Mouse (Mus musculus) midbrain, embryonic 14.5 days (tissue): ENCODE measurements around the gene Casc3. TPM values are rescaled to one million over a fixed set of nuclear protein-coding genes. Genes with fewer than 3 reads are reported as not detected.
A peak's percentile ranks its signal among the peaks of the same experiment; 100 is the strongest.

Experiments
- ATAC-seq: fragments of 200-750 bp; cut with Nextera tagmentation; 2 replicates; pipeline ENCODE4 v1.8.0; 2017; ENCODE audit warnings: moderate number of reproducible peaks, moderate library complexity; ENCODE audit not compliant: low FRiP score, low TSS enrichment
- DNase-seq: peaks from one replicate; pipeline ENCODE4 v3.0.0-alpha.2; 2015
- H3K27ac ChIP-seq: fragments of 300-500 bp; sonication (generic); replicated peaks from 2 replicates; pipeline ENCODE4 v1.5.1; 2014; ENCODE audit warnings: mild to moderate bottlenecking, low read depth, low read length, moderate library complexity
- H3K27me3 ChIP-seq: fragments of 300-500 bp; sonication (generic); 2 replicates; pipeline ENCODE4 v1.6.1; 2014; ENCODE audit warnings: low read length, control low read depth, mixed read lengths; ENCODE audit not compliant: control insufficient read depth, insufficient read depth
- H3K36me3 ChIP-seq: fragments of 300-500 bp; sonication (generic); 2 replicates; pipeline ENCODE4 v1.6.1; 2014; ENCODE audit warnings: low read length, control low read depth; ENCODE audit not compliant: control insufficient read depth, insufficient read depth
- H3K4me1 ChIP-seq: fragments of 300-500 bp; sonication (generic); 2 replicates; pipeline ENCODE4 v1.6.1; 2014; ENCODE audit warnings: mild to moderate bottlenecking, antibody characterized with exemption, low read length, control low read depth; ENCODE audit not compliant: control insufficient read depth, insufficient read depth
- H3K4me2 ChIP-seq: fragments of 300-500 bp; sonication (generic); 2 replicates; pipeline ENCODE4 v1.6.1; 2014; ENCODE audit warnings: mild to moderate bottlenecking, low read length, moderate library complexity
- H3K4me3 ChIP-seq: fragments of 300-500 bp; sonication (generic); replicated peaks from 2 replicates; pipeline ENCODE4 v1.5.1; 2014; ENCODE audit warnings: low read depth, low read length
- H3K9ac ChIP-seq: fragments of 300-500 bp; sonication (generic); replicated peaks from 2 replicates; pipeline ENCODE4 v1.6.1; 2014; ENCODE audit warnings: mild to moderate bottlenecking, low read length, moderate library complexity
- H3K9me3 ChIP-seq: fragments of 300-500 bp; sonication (generic); 2 replicates; pipeline ENCODE4 v1.6.1; 2016; ENCODE audit warnings: low read length, control low read depth, mixed read lengths; ENCODE audit not compliant: control insufficient read depth
- WGBS: fragments of 180-500 bp; shearing (Covaris S2); extraction: QIAGEN DNeasy Blood & Tissue Kit; methylation state at CpG from one replicate; pipeline ENCODE4 v1.1.7; 2014; 5-methylcytosine and 5-hydroxymethylcytosine counted together
- polyA plus RNA-seq: library from polyadenylated mRNA; unstranded; fragments of >200 nt; fragmentation: Nextera tagmentation; extraction: Ambion mirVana; gene quantifications from 2 replicates; pipeline ENCODE4 v1.2.1, GENCODE M21; 2014

The Casc3 gene
- polyA plus RNA-seq, 1 experiment from 2014 or later: 57.3 TPM

- ATAC-seq: no peak
These were observed 34.4 kb upstream of the Casc3 start for GRCm38 (mm10) chr11:98770096-98770975.

GRCm38 (mm10) chr11:98771131-98771530 lies 33.6 kb upstream of the Casc3 start:
- Histone ChIP-seq H3K27me3 (no peaks in the 10 kb centered on the region), H3K27ac (no peak overlapping the region), H3K36me3 (peaks cover 32% of the 10 kb centered on the region), H3K4me3 (no peak overlapping the region), H3K9ac (no peak overlapping the region), H3K4me1 (peaks cover 47% of the 10 kb centered on the region), H3K4me2 (no peak overlapping the region), H3K9me3 (no peaks in the 10 kb centered on the region)
- no peak for DNase-seq
- no peak for ATAC-seq
- 94% methylated on average over 18 of the region's 18 CpGs for WGBS

More at GRCm38 (mm10) chr11:98770096-98770975, 34.4 kb upstream of the Casc3 start:
- no peak overlapping the region for H3K27ac ChIP-seq
- DNase-seq: no peak
- peaks cover 49% of the 10 kb centered on the region for H3K4me1 ChIP-seq
- no peak overlapping the region for H3K9ac ChIP-seq
- H3K4me2 ChIP-seq: no peak overlapping the region
- H3K36me3 ChIP-seq: peaks cover 35% of the 10 kb centered on the region
- H3K27me3 ChIP-seq: no peaks in the 10 kb centered on the region
- H3K9me3 ChIP-seq: no peaks in the 10 kb centered on the region
- WGBS: 94% methylated on average over 26 of the region's 26 CpGs
- H3K4me3 ChIP-seq: no peak overlapping the region

- peaks cover 32% of the 10 kb centered on the region for H3K36me3 ChIP-seq
- DNase-seq (no peak), ATAC-seq (no peak)
- H3K27me3 ChIP-seq: no peaks in the 10 kb centered on the region
- no peak overlapping the region for H3K9ac ChIP-seq
- no peak overlapping the region for H3K4me3 ChIP-seq
- H3K9me3 ChIP-seq: no peaks in the 10 kb centered on the region
- no peak overlapping the region for H3K27ac ChIP-seq
- WGBS: 96% methylated on average over 11 of the region's 11 CpGs
- H3K4me2 ChIP-seq: no peak overlapping the region
- H3K4me1 ChIP-seq: peaks cover 45% of the 10 kb centered on the region
These were observed 32.7 kb upstream of the Casc3 start for GRCm38 (mm10) chr11:98771844-98772525.

- H3K36me3 ChIP-seq: peaks cover 32% of the 10 kb centered on the region
- no peak overlapping the region for H3K27ac ChIP-seq
- ATAC-seq (no peak), DNase-seq (no peak)
- no peaks in the 10 kb centered on the region for H3K27me3 ChIP-seq
- 0 out of 2 replicates have a peak overlapping the region, but pooled peaks have one; percentile 2 for H3K4me2 ChIP-seq
- WGBS: 87% methylated on average over 8 of the region's 8 CpGs
- H3K4me3 ChIP-seq: no peak overlapping the region
- H3K4me1 ChIP-seq: peaks cover 43% of the 10 kb centered on the region
- H3K9ac ChIP-seq: no peak overlapping the region
- no peaks in the 10 kb centered on the region for H3K9me3 ChIP-seq
These were observed 32.0 kb upstream of the Casc3 start for GRCm38 (mm10) chr11:98772667-98773171.

GRCm38 (mm10) chr11:98773635-98774295 lies 30.9 kb upstream of the Casc3 start:
- Histone ChIP-seq H3K4me2 (peak overlapping the region; percentile 85), H3K27ac (no peak overlapping the region), H3K9me3 (no peaks in the 10 kb centered on the region), H3K4me1 (peaks cover 34% of the 10 kb centered on the region), H3K9ac (peak overlapping the region; percentile 34; the same call in 1 of the 2 replicates), H3K27me3 (no peaks in the 10 kb centered on the region), H3K36me3 (peaks cover 24% of the 10 kb centered on the region), H3K4me3 (peak overlapping the region; percentile 37)
- under 1% methylated on average over 37 of the region's 37 CpGs for WGBS
- DNase-seq (peak; percentile 91), ATAC-seq (peak; percentile 66)

GRCm38 (mm10) chr11:98774582-98775347 lies 29.9 kb upstream of the Casc3 start, which contains the start of gene Nr1d1:
Gene Nr1d1 (minus strand): TSS chr11:98775333.
- H3K36me3 ChIP-seq: peaks cover 14% of the 10 kb centered on the region
- peak within 1 kb of the TSS; percentile 37 for H3K4me3 ChIP-seq
- H3K4me1 ChIP-seq: peaks cover 34% of the 10 kb centered on the region
- ATAC-seq (peak; percentile 89; the same call in 1 of the 2 replicates), DNase-seq (no peak)
- H3K27ac ChIP-seq: peak within 1 kb of the TSS; percentile 49
- H3K27me3 ChIP-seq: no peaks in the 10 kb centered on the region
- peak within 1 kb of the TSS; percentile 85 for H3K4me2 ChIP-seq
- 2% methylated on average over 22 of the region's 22 CpGs for WGBS
- H3K9ac ChIP-seq: peak within 1 kb of the TSS; percentile 47; the same call in 1 of the 2 replicates
- H3K9me3 ChIP-seq: no peaks in the 10 kb centered on the region

- Histone ChIP-seq H3K4me3 (peak overlapping the region; percentile 37), H3K27ac (peak overlapping the region; percentile 49), H3K9me3 (no peaks in the 10 kb centered on the region), H3K4me2 (peak overlapping the region; percentile 85), H3K36me3 (peaks cover 9% of the 10 kb centered on the region), H3K4me1 (peaks cover 34% of the 10 kb centered on the region), H3K27me3 (no peaks in the 10 kb centered on the region), H3K9ac (no peak overlapping the region)
- WGBS: 8% methylated on average over 15 of the region's 15 CpGs
- DNase-seq: peak; percentile 98
- peak; percentile 14; the same call in 1 of the 2 replicates for ATAC-seq
These were observed 29.2 kb upstream of the Casc3 start for GRCm38 (mm10) chr11:98775348-98776051.
